Mouse (Mus musculus) liver, adult 2 months (tissue): ENCODE measurements at regions not wholly inside any gene's neighbourhood (a gene's known extent, or its start where the extent isn't known, plus 50 kb on each side); places are given as distances from the start of the nearest gene placed in this dataset.

Source experiments
- CTCF ChIP-seq: fragments of 200-500 bp; IDR thresholded peaks from 2 replicates; pipeline ENCODE4 v1.5.1; 2011; ENCODE audit warnings: low read depth, low read length, control low read depth
- POLR2A ChIP-seq: fragments of 200-500 bp; IDR thresholded peaks from 2 replicates; pipeline ENCODE4 v1.6.1; 2011; ENCODE audit warnings: low read length, control low read depth; ENCODE audit not compliant: insufficient read depth; ENCODE audit errors: extremely low read depth

DNA sequence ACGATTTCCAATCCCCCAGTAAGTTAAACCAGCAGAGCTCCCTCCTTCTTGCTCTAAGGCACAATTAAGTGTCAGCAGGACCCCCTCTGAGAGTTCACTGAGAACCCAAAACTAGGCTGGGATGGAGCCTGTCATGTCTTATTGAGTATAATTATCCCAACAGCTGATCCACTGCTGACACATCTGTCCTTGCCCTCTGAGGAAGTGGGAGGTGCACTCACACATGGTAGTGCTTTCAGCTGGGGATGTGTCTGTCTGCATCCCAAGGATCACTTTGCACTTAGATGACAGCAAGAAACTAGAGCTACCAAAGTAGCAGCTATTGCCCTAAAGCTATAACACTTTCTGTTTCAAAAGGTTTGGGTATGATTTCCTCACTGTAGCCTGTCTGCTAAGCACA, 291.7 kb downstream of the Irx2 start:
- TF ChIP-seq POLR2A (no peak), CTCF (no peak)
